Mouse (Mus musculus): ENCODE measurements at regions not wholly inside any gene's neighbourhood (a gene's known extent, or its start where the extent isn't known, plus 50 kb on each side); places are given as distances from the start of the nearest gene placed in this dataset.

DNA sequence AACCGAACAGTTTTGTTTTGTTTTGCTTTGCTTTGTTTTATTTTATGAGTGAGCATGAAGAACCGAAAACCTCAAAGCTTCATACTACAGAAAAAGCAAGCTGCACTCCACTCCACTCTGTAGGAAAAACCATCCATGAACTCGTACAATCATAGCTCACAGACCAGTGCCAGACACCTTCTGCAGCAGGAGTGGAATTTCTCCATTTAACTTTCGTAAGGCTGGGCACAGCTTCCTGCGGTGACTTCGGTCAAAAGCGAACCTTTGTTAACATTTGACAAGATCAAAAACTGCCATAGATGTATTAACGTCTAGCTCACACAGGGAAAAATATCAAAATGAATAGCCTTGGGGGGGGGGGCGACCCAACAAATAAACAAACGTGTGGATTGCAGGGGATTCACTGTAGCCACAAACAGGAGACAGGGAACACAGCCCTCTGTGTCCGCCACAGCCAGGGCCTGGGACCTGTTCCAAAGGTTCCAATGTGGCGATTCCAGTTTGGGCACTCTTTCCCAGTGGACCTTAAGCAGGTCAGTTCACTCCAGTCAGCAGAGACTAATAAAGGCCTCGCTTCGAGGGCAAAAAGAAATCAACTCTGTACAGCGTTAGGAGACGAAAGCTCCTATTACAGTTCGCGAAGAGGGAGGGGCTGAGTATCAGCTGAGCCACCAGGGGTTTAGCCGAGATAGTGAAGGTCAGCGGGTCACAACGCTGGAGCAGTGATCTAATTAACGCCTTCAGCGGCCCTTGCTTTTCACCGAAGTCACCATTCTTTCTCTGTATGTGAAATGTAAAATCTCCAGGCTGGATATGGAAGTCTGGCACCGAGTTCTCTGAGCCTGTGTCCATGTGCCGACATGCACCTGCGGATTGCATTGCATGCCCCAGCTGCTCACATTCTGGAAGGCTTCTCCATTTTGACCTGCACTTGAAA lies 135.4 kb upstream of the Ankrd55 start:
- 0 out of 2 replicates have a peak overlapping the region, but pooled peaks have one; percentile 32 for H3K27ac ChIP-seq
- peak; percentile 10 to 11 for DNase-seq (ENCODE audit: extremely low spot score in 1 of 2, low spot score in 2 of 2)
- H3K4me3 ChIP-seq, result no peak overlapping the region
- intact Hi-C loops (cut with DNase I), result no loop called here
- no peak for TF ChIP-seq CTCF (IDR thresholded peaks at IDR 0.05)

DNA sequence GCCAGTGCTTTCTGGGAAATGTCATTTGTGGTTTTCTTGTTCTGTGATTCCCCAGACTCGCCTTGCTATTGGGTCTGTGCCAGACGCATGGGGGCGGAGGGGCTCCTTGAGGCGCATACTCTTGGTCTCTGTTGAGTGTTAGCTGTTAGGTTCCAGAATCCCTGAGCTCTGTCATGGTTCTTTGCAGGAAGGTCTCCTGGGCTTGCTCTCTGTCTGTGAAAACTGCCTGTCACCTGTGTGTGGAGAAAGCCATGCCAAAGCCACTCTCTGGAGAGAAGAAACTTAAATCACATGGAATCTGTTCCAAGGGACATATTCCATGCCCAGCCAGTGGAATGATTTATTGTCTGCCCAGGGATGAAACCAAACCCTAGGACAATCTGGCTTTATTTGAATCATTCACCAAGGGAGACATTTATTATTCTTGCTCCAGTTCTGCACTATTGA lies 134.5 kb upstream of the Ankrd55 start:
- no peak for DNase-seq (ENCODE audit: extremely low spot score in 1 of 2, low spot score in 2 of 2)
- no peak for TF ChIP-seq CTCF (IDR thresholded peaks at IDR 0.05)
- Histone ChIP-seq H3K27ac (no peak overlapping the region), H3K4me3 (no peak overlapping the region)
- intact Hi-C loops (cut with DNase I), result no loop called here

DNA sequence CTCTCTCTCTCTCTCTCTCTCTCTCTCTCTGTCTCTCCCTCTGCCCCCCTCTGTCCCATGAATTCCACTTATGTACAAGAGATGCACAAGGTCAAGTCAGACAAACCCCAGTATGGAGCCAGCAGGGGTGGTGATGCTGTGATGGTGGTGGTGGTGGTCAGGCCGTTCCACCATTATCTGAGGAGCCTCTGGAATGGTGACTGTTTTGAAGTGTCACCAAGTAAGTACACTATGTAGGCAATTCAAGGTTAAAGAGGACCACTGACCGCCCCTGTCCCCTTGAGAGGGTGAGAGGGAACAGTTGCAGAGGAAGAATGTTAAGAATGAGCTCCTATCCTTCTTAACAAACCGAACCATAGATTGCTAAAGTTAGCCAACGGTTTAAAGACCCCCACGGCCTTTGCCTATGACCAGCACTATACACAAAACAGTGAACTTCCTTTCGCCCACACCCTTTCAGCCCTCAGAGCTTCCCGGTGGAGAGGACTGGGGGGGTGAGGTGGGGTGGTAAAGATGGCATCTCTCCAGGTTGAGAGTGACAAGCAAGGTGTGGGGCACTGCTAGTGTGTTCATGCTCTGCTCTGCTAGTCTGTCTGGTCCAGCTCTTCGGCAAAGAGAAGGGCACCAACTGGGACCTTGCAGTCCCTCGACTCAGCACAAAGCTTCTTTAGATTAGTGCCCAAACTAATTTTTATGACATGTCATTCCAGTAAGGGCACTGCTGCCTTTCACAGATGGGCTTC lies 128.7 kb upstream of the Ankrd55 start:
- H3K27ac ChIP-seq, result no peak overlapping the region

DNA sequence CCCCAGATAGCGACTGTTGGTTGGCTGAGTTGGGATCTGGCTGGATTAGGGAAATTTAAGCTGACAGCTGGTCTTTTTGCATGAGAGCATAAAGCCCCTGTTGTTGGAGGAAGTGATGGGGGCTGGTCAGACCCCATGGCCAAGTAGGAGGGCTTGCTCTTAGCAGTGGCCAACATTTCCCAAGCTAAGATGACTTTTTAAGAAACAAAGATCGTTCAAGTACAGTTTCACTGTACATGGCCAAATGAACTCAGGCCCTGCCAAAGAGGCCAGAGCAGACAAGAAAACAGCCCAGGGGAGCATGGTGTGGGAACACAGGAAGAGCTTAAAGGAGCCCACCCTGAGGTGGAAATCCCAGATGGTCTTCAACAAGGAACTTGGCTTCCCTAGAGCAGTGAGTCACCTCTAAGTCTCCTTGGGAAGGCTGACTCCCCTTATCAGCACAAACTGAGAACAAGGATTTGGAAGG lies 128.0 kb upstream of the Ankrd55 start:
- H3K27ac ChIP-seq, result no peak overlapping the region
- no peak for TF ChIP-seq CTCF (IDR thresholded peaks at IDR 0.05)
- DNase-seq (ENCODE audit: extremely low spot score in 1 of 2, low spot score in 2 of 2), result no peak
- intact Hi-C loops (cut with DNase I), result no loop called here
- no peak overlapping the region for H3K4me3 ChIP-seq

More for the DNA sequence above, 128.7 kb upstream of the Ankrd55 start:
- DNase-seq (ENCODE audit: extremely low spot score in 1 of 2, low spot score in 2 of 2), result no peak
- no peak for TF ChIP-seq CTCF (IDR thresholded peaks at IDR 0.05)
- H3K4me3 ChIP-seq, result no peak overlapping the region
- intact Hi-C loops (cut with DNase I), result no loop called here

- intact Hi-C loops (cut with DNase I), result no loop called here
- no peak for DNase-seq (ENCODE audit: extremely low spot score in 1 of 2, low spot score in 2 of 2)
- H3K4me3 ChIP-seq, result no peak overlapping the region
- TF ChIP-seq CTCF (IDR thresholded peaks at IDR 0.05), result no peak
- H3K27ac ChIP-seq, result no peak overlapping the region
These were observed 127.5 kb upstream of the Ankrd55 start for GRCm38 (mm10) chr13:112160726-112161125.

DNA sequence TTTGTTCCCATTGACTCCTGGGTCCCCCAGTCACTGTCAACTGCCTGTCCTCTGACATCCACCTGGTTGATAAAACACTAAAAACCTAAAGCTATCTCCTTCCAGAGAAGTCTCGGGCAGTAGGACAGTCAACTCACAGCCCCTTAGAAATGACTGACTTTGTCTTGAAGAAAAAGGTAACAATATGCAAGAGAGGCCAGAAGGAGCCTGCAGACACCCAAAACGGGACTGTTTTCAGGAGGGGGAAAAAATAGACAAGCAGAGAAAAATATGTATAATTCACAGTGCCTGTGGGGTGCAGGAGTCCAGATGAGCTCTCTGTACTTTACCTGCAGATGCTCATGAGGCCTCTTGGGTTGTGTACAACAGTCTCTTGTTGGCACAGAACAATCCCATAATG lies 126.4 kb upstream of the Ankrd55 start:
- no peak overlapping the region for H3K27ac ChIP-seq
- intact Hi-C loops (cut with DNase I), result no loop called here

GRCm38 (mm10) chr13:112165921-112166320 lies 122.3 kb upstream of the Ankrd55 start:
- DNase-seq (ENCODE audit: extremely low spot score in 1 of 2, low spot score in 2 of 2), result no peak
- Histone ChIP-seq H3K27ac (no peak overlapping the region), H3K4me3 (no peak overlapping the region)
- intact Hi-C loops (cut with DNase I), result no loop called here
- no peak for TF ChIP-seq CTCF (IDR thresholded peaks at IDR 0.05)

More for the DNA sequence above, 126.4 kb upstream of the Ankrd55 start:
- DNase-seq (ENCODE audit: extremely low spot score in 1 of 2, low spot score in 2 of 2), result no peak
- no peak for TF ChIP-seq CTCF (IDR thresholded peaks at IDR 0.05)
- H3K4me3 ChIP-seq, result no peak overlapping the region

- H3K27ac ChIP-seq, result no peak overlapping the region
- no peak for DNase-seq (ENCODE audit: extremely low spot score in 1 of 2, low spot score in 2 of 2)
- no peak overlapping the region for H3K4me3 ChIP-seq
- no peak for TF ChIP-seq CTCF (IDR thresholded peaks at IDR 0.05)
- intact Hi-C loops (cut with DNase I), result no loop called here
These were observed 121.9 kb upstream of the Ankrd55 start for GRCm38 (mm10) chr13:112166338-112166802.

- intact Hi-C loops (cut with DNase I), result no loop called here
- TF ChIP-seq CTCF (IDR thresholded peaks at IDR 0.05), result no peak
- no peak overlapping the region for H3K27ac ChIP-seq
These were observed 119.8 kb upstream of the Ankrd55 start for GRCm38 (mm10) chr13:112168468-112168867.

DNA sequence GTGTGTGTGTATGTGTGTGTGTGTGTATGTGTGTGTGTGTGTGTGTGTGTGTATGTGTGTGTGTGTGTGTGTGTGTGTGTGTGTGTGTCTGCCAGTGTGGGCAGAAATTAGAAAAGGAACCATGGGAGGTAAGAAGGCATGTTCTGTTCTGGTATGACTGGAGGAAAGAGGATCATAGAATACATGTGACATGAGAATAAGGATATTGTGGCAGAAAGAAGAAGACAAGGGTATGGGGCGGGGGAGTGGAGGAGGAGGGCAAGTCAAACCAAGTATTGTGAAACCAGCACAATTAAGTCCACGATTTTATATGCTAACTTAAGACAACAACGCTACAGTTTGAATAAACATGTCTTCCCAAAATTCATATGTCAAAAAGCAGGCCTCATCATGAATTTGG lies 117.4 kb upstream of the Ankrd55 start:
- TF ChIP-seq CTCF (IDR thresholded peaks at IDR 0.05), result no peak
- intact Hi-C loops (cut with DNase I), result no loop called here
- H3K27ac ChIP-seq, result no peak overlapping the region
- DNase-seq (ENCODE audit: extremely low spot score in 1 of 2, low spot score in 2 of 2), result no peak
- H3K4me3 ChIP-seq, result no peak overlapping the region

More at GRCm38 (mm10) chr13:112168468-112168867, 119.8 kb upstream of the Ankrd55 start:
- no peak overlapping the region for H3K4me3 ChIP-seq
- DNase-seq (ENCODE audit: extremely low spot score in 1 of 2, low spot score in 2 of 2), result no peak

DNA sequence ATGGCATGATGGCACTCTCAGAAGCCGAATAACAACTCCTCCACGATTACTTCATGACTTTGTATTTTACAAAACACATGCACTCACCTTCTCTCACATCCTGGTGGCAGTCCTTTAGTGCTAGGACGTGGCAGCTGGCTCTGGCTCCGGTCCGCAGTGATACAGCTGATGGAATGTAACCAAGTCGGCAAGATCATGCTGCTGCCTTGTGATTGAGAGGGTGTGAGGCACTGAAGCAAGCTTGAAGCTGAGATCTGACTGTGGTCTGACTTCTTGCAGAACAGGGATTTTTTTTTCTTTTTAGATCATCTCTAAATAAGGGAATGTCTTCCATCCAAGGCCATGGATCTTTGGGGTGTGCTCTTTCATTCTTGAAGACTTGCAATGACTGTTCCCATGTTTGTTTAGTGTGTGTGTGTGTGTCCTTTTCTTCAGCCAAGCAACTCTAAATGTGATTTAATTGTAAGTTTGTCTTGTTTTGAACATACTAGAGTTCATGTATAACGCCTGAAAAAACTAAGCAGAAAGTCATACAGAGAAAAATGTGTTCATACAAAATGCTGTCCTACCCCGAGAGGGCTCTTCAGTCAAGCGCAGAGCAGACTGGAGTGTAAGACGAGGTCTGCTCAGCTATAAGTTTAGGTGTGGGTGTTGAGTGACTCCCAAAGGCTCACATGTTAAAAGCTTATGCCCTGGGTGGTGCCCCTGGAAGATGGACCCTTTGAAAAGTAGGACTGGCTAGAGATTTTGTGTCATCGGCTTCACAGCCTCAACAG lies 116.1 kb upstream of the Ankrd55 start:
- no peak for DNase-seq (ENCODE audit: extremely low spot score in 1 of 2, low spot score in 2 of 2)
- Histone ChIP-seq H3K27ac (no peak overlapping the region), H3K4me3 (no peak overlapping the region)
- intact Hi-C loops (cut with DNase I), result no loop called here
- no peak for TF ChIP-seq CTCF (IDR thresholded peaks at IDR 0.05)
